Mouse (Mus musculus): ENCODE measurements around the gene Mrps21. TPM values are rescaled to one million over a fixed set of nuclear protein-coding genes. Genes with fewer than 3 reads are reported as not detected.
A peak's percentile ranks its signal among the peaks of the same experiment; 100 is the strongest.

Mrps21 gene
- polyA plus RNA-seq, 1 experiment, result 274 TPM

DNA sequence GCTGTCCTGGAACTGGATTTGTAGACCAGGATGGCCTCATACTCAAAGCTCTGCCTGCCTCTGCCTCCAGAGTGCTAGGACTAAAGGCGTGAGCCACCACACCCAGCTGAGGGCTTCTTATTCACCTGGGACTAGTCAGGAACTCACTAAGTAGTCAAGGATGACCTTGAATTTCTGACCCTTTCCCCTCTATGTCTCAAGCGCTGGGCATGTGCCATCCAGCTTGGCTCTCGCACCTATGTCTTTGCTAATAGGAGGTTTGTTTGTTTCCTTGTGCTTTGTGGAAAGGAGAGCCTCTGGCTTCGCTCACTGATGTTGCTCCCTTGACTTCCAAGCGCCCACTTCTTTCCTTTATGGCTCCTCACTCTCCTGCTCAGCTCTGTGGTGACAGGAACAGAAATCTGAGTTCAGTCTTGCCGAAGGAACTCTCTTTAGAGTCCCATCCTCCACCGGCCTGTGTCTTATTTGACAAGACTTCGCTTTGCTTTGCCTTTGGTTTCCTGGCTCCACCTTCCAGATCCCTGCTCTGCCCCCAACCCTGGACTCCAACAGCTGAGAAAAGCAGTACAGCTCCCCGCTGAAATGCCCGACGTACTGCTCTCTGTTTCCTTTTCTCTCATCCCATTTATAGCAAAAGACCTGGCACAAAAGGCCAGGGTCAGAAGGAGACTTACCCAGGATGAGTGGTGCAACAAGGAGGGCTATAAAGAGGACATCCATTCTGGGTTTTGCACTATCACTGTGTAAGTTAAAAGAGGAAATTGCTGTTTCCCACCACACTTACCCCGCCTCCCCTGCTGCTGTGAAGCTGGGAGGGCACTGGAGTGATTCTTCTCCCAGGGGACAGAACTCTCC lies 20.1 kb upstream of the Mrps21 start, which contains the start of gene BC028528:
Gene BC028528, minus strand, starts transcription at position 795 of the 855 bp plus-strand sequence.
- H3K4me3 ChIP-seq (ENCODE audit: insufficient read depth, low read depth, low read length), result peak within 1 kb of the TSS; percentile 36
- no peak for TF ChIP-seq POLR2A (IDR thresholded peaks at IDR 0.05; ENCODE audit: low read depth, low read length)
- no peak for TF ChIP-seq CTCF (conservative IDR thresholded peaks at IDR 0.05; ENCODE audit: insufficient read depth, insufficient read length, low read depth, low read length)
- WGBS, result 34% methylated on average over 12 of the region's 12 CpGs
- DNase-seq, result peak; percentile 47
- peaks cover 9% of the 10 kb centered on the region for H3K4me1 ChIP-seq (ENCODE audit: control insufficient read depth, insufficient read depth, low read length)
- H3K36me3 ChIP-seq (ENCODE audit: control insufficient read depth, insufficient read depth, low read length), result no peaks in the 10 kb centered on the region
- H3K27me3 ChIP-seq (replicated peaks; ENCODE audit: control insufficient read depth, insufficient read depth, low read length), result no peaks in the 10 kb centered on the region
- peak within 1 kb of the TSS; percentile 17 for H3K27ac ChIP-seq (ENCODE audit: insufficient read depth, low read depth, low read length)

GRCm38 (mm10) chr3:95889664-95890063 lies 18.3 kb upstream of the Mrps21 start:
- 77% methylated on average over 3 of the region's 3 CpGs for WGBS
- no peak for TF ChIP-seq CTCF (conservative IDR thresholded peaks at IDR 0.05; ENCODE audit: insufficient read depth, insufficient read length, low read depth, low read length)
- no peak for TF ChIP-seq POLR2A (IDR thresholded peaks at IDR 0.05; ENCODE audit: low read depth, low read length)

GRCm38 (mm10) chr3:95887596-95887995 lies 16.3 kb upstream of the Mrps21 start:
- Histone ChIP-seq H3K27me3 (replicated peaks; ENCODE audit: control insufficient read depth, insufficient read depth, low read length) (no peaks in the 10 kb centered on the region), H3K36me3 (ENCODE audit: control insufficient read depth, insufficient read depth, low read length) (no peaks in the 10 kb centered on the region), H3K27ac (ENCODE audit: insufficient read depth, low read depth, low read length) (peak overlapping the region; percentile 61; the same call in 1 of the 2 replicates), H3K4me1 (ENCODE audit: control insufficient read depth, insufficient read depth, low read length) (peaks cover 12% of the 10 kb centered on the region; the same call in 1 of the 2 replicates), H3K4me3 (ENCODE audit: insufficient read depth, low read depth, low read length) (no peak overlapping the region)
- TF ChIP-seq CTCF (conservative IDR thresholded peaks at IDR 0.05; ENCODE audit: insufficient read depth, insufficient read length, low read depth, low read length) (no peak), POLR2A (IDR thresholded peaks at IDR 0.05; ENCODE audit: low read depth, low read length) (peak; percentile 74)
- WGBS, result 51% methylated on average over 4 of the region's 4 CpGs
- DNase-seq, result peak; percentile 83

More at GRCm38 (mm10) chr3:95889664-95890063, 18.3 kb upstream of the Mrps21 start:
- DNase-seq, result no peak
- no peak overlapping the region for H3K4me3 ChIP-seq (ENCODE audit: insufficient read depth, low read depth, low read length)
- peaks cover 7% of the 10 kb centered on the region; the same call in 1 of the 2 replicates for H3K4me1 ChIP-seq (ENCODE audit: control insufficient read depth, insufficient read depth, low read length)
- no peak overlapping the region for H3K27ac ChIP-seq (ENCODE audit: insufficient read depth, low read depth, low read length)
- H3K27me3 ChIP-seq (replicated peaks; ENCODE audit: control insufficient read depth, insufficient read depth, low read length), result no peaks in the 10 kb centered on the region
- H3K36me3 ChIP-seq (ENCODE audit: control insufficient read depth, insufficient read depth, low read length), result no peaks in the 10 kb centered on the region

- peak; percentile 83 for DNase-seq
- WGBS, result 61% methylated on average over 5 of the region's 5 CpGs
- Histone ChIP-seq H3K4me1 (ENCODE audit: control insufficient read depth, insufficient read depth, low read length) (peaks cover 14% of the 10 kb centered on the region; the same call in 1 of the 2 replicates), H3K27ac (ENCODE audit: insufficient read depth, low read depth, low read length) (peak overlapping the region; percentile 2; the same call in 1 of the 2 replicates), H3K36me3 (ENCODE audit: control insufficient read depth, insufficient read depth, low read length) (no peaks in the 10 kb centered on the region), H3K27me3 (replicated peaks; ENCODE audit: control insufficient read depth, insufficient read depth, low read length) (no peaks in the 10 kb centered on the region), H3K4me3 (ENCODE audit: insufficient read depth, low read depth, low read length) (no peak overlapping the region)
- TF ChIP-seq CTCF (conservative IDR thresholded peaks at IDR 0.05; ENCODE audit: insufficient read depth, insufficient read length, low read depth, low read length) (no peak), POLR2A (IDR thresholded peaks at IDR 0.05; ENCODE audit: low read depth, low read length) (no peak)
Observed at GRCm38 (mm10) chr3:95884400-95884799, 13.1 kb upstream of the Mrps21 start.

DNA sequence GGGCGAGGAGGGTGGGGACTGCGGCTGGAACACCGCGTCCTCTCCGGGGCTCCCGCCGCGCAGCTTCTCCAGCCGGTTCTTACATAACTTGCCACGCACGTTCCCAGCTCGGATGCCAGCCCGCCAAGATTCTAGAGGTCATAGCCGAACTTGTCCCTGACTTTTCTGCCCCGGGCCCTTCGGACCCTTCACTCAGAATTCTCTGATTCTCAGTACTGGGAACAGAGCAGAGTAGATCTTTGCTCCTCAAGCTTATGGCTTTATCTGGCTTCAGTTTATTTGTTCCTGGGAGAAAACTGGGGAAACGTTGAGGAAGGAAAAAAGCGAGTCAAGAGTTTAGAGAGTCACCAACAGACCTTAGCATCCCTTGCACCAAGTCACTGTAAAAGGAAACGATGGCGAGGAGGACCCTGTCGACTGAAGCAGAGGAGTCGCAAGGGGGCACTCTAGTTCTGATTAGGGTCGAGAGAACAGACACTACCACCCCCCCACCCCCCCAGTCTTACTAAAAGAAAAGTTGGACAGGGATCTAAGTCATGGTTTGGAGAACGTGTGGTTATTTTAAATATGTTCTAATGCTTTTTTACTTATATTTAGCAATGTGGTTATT lies 11.6 kb upstream of the Mrps21 start:
- peak; percentile 86 for DNase-seq
- 1% methylated on average over 24 of the region's 24 CpGs for WGBS
- Histone ChIP-seq H3K36me3 (ENCODE audit: control insufficient read depth, insufficient read depth, low read length) (no peaks in the 10 kb centered on the region), H3K4me3 (ENCODE audit: insufficient read depth, low read depth, low read length) (peak overlapping the region; percentile 45), H3K27ac (ENCODE audit: insufficient read depth, low read depth, low read length) (peak overlapping the region; percentile 47), H3K27me3 (replicated peaks; ENCODE audit: control insufficient read depth, insufficient read depth, low read length) (no peaks in the 10 kb centered on the region), H3K4me1 (ENCODE audit: control insufficient read depth, insufficient read depth, low read length) (peaks cover 13% of the 10 kb centered on the region; the same call in 1 of the 2 replicates)
- TF ChIP-seq CTCF (conservative IDR thresholded peaks at IDR 0.05; ENCODE audit: insufficient read depth, insufficient read length, low read depth, low read length) (peak; percentile 64), POLR2A (IDR thresholded peaks at IDR 0.05; ENCODE audit: low read depth, low read length) (no peak)

DNA sequence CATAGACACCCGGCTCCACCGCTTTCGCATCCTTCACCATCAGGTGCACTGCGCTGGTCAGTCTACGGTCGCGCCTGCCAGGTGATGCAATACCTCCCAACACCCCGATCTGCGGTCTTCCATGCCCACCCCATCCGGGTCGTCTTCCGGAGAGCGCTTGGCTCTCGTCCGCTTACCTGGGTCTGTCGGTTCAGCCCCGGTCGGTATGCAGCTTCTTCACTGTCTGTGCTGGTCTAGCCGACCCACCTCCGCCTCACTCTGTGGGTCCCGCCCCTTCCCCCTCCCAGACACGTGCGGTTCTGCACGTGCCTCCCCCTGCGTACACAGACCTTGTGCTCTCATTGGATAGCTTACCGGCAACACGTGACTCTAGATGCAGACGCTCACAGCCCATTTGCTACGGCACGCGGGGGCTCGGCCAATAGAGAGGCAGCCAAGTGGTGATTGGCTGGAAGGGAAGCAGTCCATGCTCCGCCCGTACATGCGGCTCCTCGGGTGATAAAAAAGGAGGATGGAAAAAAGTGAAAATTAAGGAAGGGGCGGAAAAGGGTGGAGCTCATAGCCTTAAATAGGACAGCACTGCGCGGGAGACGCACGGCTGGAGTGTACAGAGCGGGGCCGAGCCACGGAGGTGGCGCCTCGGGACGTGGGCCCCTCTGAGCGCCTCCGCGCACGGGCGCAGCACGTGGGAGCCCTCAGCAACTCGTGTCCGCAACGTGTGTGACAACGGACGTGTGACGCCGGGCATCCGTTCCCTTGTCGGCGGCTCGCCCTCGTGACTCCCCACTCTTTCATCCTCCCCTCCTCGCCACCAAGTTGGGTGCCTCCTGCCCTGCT lies 10.9 kb upstream of the Mrps21 start, which contains the start of gene Ciart:
Gene Ciart, minus strand, starts transcription at position 273 of the 837 bp plus-strand sequence.
- no peak for TF ChIP-seq CTCF (conservative IDR thresholded peaks at IDR 0.05; ENCODE audit: insufficient read depth, insufficient read length, low read depth, low read length)
- peak; percentile 92 for TF ChIP-seq POLR2A (IDR thresholded peaks at IDR 0.05; ENCODE audit: low read depth, low read length)
- Histone ChIP-seq H3K4me3 (ENCODE audit: insufficient read depth, low read depth, low read length) (peak within 1 kb of the TSS; percentile 73), H3K4me1 (ENCODE audit: control insufficient read depth, insufficient read depth, low read length) (peaks cover 10% of the 10 kb centered on the region; the same call in 1 of the 2 replicates), H3K27ac (ENCODE audit: insufficient read depth, low read depth, low read length) (peak within 1 kb of the TSS; percentile 71), H3K36me3 (ENCODE audit: control insufficient read depth, insufficient read depth, low read length) (no peaks in the 10 kb centered on the region), H3K27me3 (replicated peaks; ENCODE audit: control insufficient read depth, insufficient read depth, low read length) (no peaks in the 10 kb centered on the region)
- DNase-seq, result peak; percentile 99
- WGBS, result under 1% methylated on average over 66 of the region's 66 CpGs
